Mouse (Mus musculus) bone marrow, adult 2 months (tissue): ENCODE results near the gene Eif2a. TPM values are rescaled to one million over a fixed set of nuclear protein-coding genes. Genes with fewer than 3 reads are reported as not detected.

Experiments
- H3K27ac ChIP-seq: fragments of 200-500 bp; 2 replicates; pipeline ENCODE4 v1.5.1; 2012; ENCODE audit warnings: low read depth, mild to moderate bottlenecking, control low read depth, inconsistent platforms, low read length; ENCODE audit not compliant: control insufficient read depth, poor library complexity, insufficient read depth
- H3K4me1 ChIP-seq: fragments of 200-500 bp; 2 replicates; pipeline ENCODE4 v1.6.1; 2011; ENCODE audit warnings: low read length; ENCODE audit not compliant: control insufficient read depth, insufficient read depth
- H3K4me3 ChIP-seq: fragments of 200-500 bp; replicated peaks from 2 replicates; pipeline ENCODE3; 2011; ENCODE audit warnings: mild to moderate bottlenecking, low read depth, low read length, control low read depth; ENCODE audit not compliant: control insufficient read depth
- CTCF ChIP-seq: fragments of 200-500 bp; IDR thresholded peaks from 2 replicates; pipeline ENCODE4 v1.5.1; 2011; ENCODE audit warnings: low read length, control low read depth; ENCODE audit not compliant: control insufficient read depth, insufficient read depth
- POLR2A ChIP-seq: fragments of 200-500 bp; IDR thresholded peaks from 2 replicates; pipeline ENCODE4 v1.6.1; 2011; ENCODE audit warnings: low read depth, mild to moderate bottlenecking, control low read depth, low read length, borderline replicate concordance; ENCODE audit not compliant: control insufficient read depth
- WGBS: fragments of 180-500 bp; shearing (Covaris S2); methylation state at CpG from one replicate; pipeline ENCODE4 v1.1.7; 2018; 5-methylcytosine and 5-hydroxymethylcytosine counted together
- polyA plus RNA-seq: library from polyadenylated mRNA; stranded (reverse); fragments of >200 nt; gene quantifications from 2 replicates; pipeline ENCODE4 v1.2.4, GENCODE M21; 2011; ENCODE audit warnings: low replicate concordance; ENCODE audit not compliant: missing spikeins, insufficient read depth, insufficient read length

Gene Eif2a
- 21.5 and 34.5 TPM in 2 replicates for polyA plus RNA-seq

DNA sequence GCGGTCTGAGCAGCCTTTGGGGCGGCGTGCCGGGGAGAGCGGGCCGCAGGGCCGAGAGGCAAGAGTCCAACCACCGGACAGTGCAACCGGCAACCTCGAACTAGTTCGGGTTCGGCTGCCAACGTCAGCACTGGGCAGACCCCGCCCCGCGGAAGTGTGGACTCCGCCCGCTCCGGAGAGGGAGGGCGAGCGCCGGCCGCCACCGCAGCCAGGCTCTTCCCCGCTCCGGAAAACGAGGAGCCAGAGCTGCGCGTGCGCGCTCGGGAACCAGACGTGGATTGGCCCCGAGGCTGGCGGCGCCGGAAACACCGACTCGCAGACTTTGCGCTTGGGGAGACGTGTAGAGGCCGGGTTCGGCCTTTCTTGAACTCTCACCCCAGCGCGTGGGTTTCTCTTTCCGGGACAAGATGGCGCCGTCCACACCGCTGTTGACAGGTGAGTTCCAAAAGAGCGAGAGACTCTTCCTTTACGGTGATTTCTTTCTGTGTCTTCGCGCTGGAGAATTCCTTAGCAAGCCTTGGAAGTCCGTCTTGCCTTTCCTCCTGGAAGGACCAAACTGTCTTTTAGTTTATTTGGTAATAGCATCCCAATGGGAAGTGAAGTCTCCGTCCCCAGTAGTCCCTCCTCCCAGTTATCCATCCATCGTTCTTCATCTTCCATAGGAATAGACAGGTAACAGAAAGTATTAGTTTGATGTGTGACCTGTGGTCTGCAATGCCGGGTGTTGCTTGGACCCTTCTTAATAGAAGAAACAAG is at the start of gene Eif2a, which contains the start of gene Serp1:
Gene Eif2a (plus strand): TSS at position 170 of the 756 bp plus-strand sequence.
Gene Serp1 (minus strand): TSS at position 241 of the 756 bp plus-strand sequence.
- WGBS, result under 1% methylated on average over 57 of the region's 57 CpGs
- Histone ChIP-seq H3K4me1 (peaks cover 2% of the 10 kb centered on the region), H3K27ac (peak within 1 kb of the TSS; percentile 97), H3K4me3 (peak within 1 kb of the TSS; percentile 74)
- TF ChIP-seq CTCF, result no peak
- TF ChIP-seq POLR2A, result peak; percentile 95

- H3K4me1 ChIP-seq, result no peaks in the 10 kb centered on the region
- H3K4me3 ChIP-seq, result no peak overlapping the region
- WGBS, result 67% methylated on average over 2 of the region's 2 CpGs
- TF ChIP-seq CTCF (no peak), POLR2A (no peak)
- no peak overlapping the region for H3K27ac ChIP-seq
Measured at GRCm38 (mm10) chr3:58478755-58479455, 46.7 kb upstream of the Eif2a start.

GRCm38 (mm10) chr3:58485883-58486282 is 39.7 kb upstream of the Eif2a start:
- TF ChIP-seq POLR2A (no peak), CTCF (peak; percentile 90)
- Histone ChIP-seq H3K27ac (no peak overlapping the region), H3K4me1 (no peaks in the 10 kb centered on the region), H3K4me3 (no peak overlapping the region)
- WGBS, result 72% methylated on average over 7 of the region's 7 CpGs

GRCm38 (mm10) chr3:58487121-58487520 is 38.5 kb upstream of the Eif2a start:
- Histone ChIP-seq H3K27ac (no peak overlapping the region), H3K4me3 (no peak overlapping the region), H3K4me1 (no peaks in the 10 kb centered on the region)
- TF ChIP-seq POLR2A (no peak), CTCF (peak; percentile 29; the same call in 1 of the 2 replicates)
- 72% methylated on average over 3 of the region's 3 CpGs for WGBS

DNA sequence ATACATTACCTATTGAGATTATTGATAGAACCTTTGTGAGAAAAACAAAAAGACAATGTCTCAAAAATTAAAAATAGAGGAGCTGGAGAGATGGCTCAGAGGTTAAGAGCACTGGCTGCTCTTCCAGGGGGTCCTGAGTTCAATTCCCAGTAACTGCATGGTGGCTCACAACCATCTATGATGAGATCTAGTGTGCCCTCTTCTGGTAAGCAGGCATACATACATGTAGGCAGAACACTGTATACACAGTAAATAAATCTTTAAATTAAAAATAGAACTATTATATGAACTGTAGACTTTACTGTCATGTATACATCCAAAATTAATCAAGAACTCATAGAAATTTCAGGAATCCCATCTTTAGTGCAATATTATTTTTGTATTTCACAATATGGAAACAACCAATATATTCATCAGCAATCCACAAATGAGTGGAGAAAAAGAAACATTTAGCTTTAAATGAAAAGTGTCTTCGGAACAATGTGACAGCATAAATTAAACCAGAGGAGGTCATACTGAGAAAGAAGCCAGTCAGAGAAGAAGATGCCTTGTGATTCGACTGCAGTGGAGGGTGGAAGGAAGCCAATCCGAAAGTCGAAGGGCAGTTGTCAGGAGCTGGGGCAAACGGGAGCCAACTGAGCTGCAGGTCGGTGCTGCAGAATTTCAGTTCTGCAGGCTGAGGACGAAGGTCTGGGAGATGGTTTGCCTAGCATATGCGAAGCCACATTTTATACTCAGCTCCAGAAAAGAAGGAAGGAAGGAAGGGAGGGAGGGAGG is 37.4 kb upstream of the Eif2a start:
- Histone ChIP-seq H3K4me1 (no peaks in the 10 kb centered on the region), H3K27ac (no peak overlapping the region), H3K4me3 (peak overlapping the region; percentile 32)
- no peak for TF ChIP-seq CTCF
- WGBS, result 16% methylated on average over 8 of the region's 8 CpGs

- 45% methylated on average over 7 of the region's 7 CpGs for WGBS
- TF ChIP-seq POLR2A (no peak), CTCF (no peak)
Measured at GRCm38 (mm10) chr3:58490787-58491186, 34.8 kb upstream of the Eif2a start.

DNA sequence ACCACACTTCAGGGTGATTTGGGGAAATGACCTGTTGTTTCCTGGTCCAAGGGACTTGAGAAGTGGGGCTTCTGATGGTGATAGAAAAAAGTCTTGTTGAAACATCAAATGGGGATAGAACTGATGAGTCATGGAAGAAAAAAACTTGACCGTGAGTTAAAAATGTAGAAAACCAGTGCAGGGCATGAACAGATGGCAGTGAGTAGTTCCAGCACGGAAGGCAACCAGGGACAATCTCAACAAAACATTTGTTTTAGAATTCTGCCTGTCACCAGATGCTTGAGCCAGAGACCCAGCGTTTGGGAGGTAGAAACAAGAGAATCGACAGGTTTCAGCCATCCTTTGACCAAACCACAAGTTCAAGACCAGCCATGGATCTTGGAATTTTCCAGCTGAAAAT is 32.0 kb upstream of the Eif2a start:
- WGBS, result 61% methylated on average over 4 of the region's 4 CpGs
- no peak for TF ChIP-seq POLR2A
- TF ChIP-seq CTCF, result no peak
- H3K27ac ChIP-seq, result no peak overlapping the region

More at GRCm38 (mm10) chr3:58490787-58491186, 34.8 kb upstream of the Eif2a start:
- Histone ChIP-seq H3K4me3 (no peak overlapping the region), H3K4me1 (no peaks in the 10 kb centered on the region), H3K27ac (no peak overlapping the region; the same call in 1 of the 2 replicates)

DNA sequence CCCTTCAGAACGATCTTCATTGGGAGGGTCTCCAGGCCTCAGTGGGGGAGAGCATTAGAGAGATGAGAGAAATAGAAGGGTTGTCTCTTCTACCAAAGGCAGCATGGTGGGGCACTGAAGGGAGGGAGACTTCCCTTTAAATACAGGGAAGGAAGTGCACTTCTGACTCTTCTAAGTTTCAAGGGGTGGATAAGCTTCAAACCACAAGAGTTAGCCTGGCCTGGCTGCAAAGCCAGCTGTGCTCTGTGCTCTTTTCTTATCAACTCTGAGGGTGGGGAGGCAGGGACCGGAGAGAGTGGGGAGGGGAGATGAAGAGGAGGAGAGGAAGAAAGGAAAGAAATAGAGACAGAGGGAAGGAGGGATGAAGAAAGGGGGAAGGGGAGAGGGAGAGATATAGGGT is 23.7 kb upstream of the Eif2a start:
- WGBS, result 6% methylated on average over 2 of the region's 2 CpGs
- Histone ChIP-seq H3K4me3 (peak overlapping the region; percentile 42), H3K27ac (peak overlapping the region; percentile 72), H3K4me1 (peaks cover 5% of the 10 kb centered on the region)
- no peak for TF ChIP-seq CTCF

More for the DNA sequence above, 32.0 kb upstream of the Eif2a start:
- Histone ChIP-seq H3K4me1 (no peaks in the 10 kb centered on the region), H3K4me3 (no peak overlapping the region)
